Mouse (Mus musculus) adrenal gland, adult 8-10 months (tissue): ENCODE measurements at regions not wholly inside any gene's neighbourhood (a gene's known extent, or its start where the extent isn't known, plus 50 kb on each side); places are given as distances from the start of the nearest gene placed in this dataset.

Experiments used
- DNase-seq: peaks from one replicate; pipeline ENCODE4 v3.0.0; 2022

GRCm38 (mm10) chr17:83960158-83960557, 112.4 kb upstream of the Haao start:
- DNase-seq: no peak

GRCm38 (mm10) chr17:83959159-83959848, 111.5 kb upstream of the Haao start:
- DNase-seq: no peak

- no peak for DNase-seq
These were observed 110.9 kb upstream of the Haao start for GRCm38 (mm10) chr17:83958706-83959105.

GRCm38 (mm10) chr17:83957661-83958540, 110.1 kb upstream of the Haao start:
- no peak for DNase-seq

GRCm38 (mm10) chr17:83956821-83957565, 109.2 kb upstream of the Haao start:
- no peak for DNase-seq

- no peak for DNase-seq
These were observed 108.2 kb upstream of the Haao start for GRCm38 (mm10) chr17:83955978-83956377.

- DNase-seq: no peak
These were observed 107.4 kb upstream of the Haao start for GRCm38 (mm10) chr17:83955058-83955697.

GRCm38 (mm10) chr17:83954291-83955057, 106.7 kb upstream of the Haao start:
- DNase-seq: no peak

GRCm38 (mm10) chr17:83953656-83954055, 105.9 kb upstream of the Haao start:
- no peak for DNase-seq

GRCm38 (mm10) chr17:83946718-83947117, 99.0 kb upstream of the Haao start:
- no peak for DNase-seq

- DNase-seq: no peak
These were observed 91.6 kb upstream of the Haao start for GRCm38 (mm10) chr17:83939344-83939743.

- DNase-seq: no peak
These were observed 91.0 kb upstream of the Haao start for GRCm38 (mm10) chr17:83938671-83939244.

GRCm38 (mm10) chr17:83937576-83937975, 89.8 kb upstream of the Haao start:
- DNase-seq: no peak

GRCm38 (mm10) chr17:83936677-83937076, 88.9 kb upstream of the Haao start:
- DNase-seq: no peak

GRCm38 (mm10) chr17:83935969-83936368, 88.2 kb upstream of the Haao start:
- no peak for DNase-seq

GRCm38 (mm10) chr17:83935232-83935631, 87.5 kb upstream of the Haao start:
- no peak for DNase-seq

GRCm38 (mm10) chr17:83933743-83934142, 86.0 kb upstream of the Haao start:
- DNase-seq: no peak

GRCm38 (mm10) chr17:83930401-83930800, 82.6 kb upstream of the Haao start:
- no peak for DNase-seq

GRCm38 (mm10) chr17:83927749-83928387, 80.1 kb upstream of the Haao start:
- no peak for DNase-seq

GRCm38 (mm10) chr17:83924259-83924922, 76.6 kb upstream of the Haao start:
- DNase-seq: no peak
